Mouse (Mus musculus) stomach, embryonic 15.5 days (tissue): ENCODE measurements around the gene Ncbp2. TPM values are rescaled to one million over a fixed set of nuclear protein-coding genes. Genes with fewer than 3 reads are reported as not detected.

Source experiments
- ATAC-seq: fragments of 200-750 bp; cut with Nextera tagmentation; 2 replicates; pipeline ENCODE4 v1.8.0; 2017; ENCODE audit warnings: low read depth, moderate number of reproducible peaks, moderate TSS enrichment; ENCODE audit not compliant: insufficient read depth, low FRiP score
- H3K27ac ChIP-seq: fragments of 300-500 bp; sonication (generic); 2 replicates; pipeline ENCODE4 v1.5.1; 2015; ENCODE audit warnings: mild to moderate bottlenecking, inconsistent platforms
- H3K27me3 ChIP-seq: fragments of 300-500 bp; sonication (generic); replicated peaks from 2 replicates; pipeline ENCODE4 v1.6.1; 2015; ENCODE audit warnings: inconsistent platforms
- H3K36me3 ChIP-seq: fragments of 300-500 bp; sonication (generic); 2 replicates; pipeline ENCODE4 v1.6.1; 2015; ENCODE audit warnings: inconsistent platforms
- H3K4me1 ChIP-seq: fragments of 300-500 bp; sonication (generic); 2 replicates; pipeline ENCODE4 v1.6.1; 2015; ENCODE audit warnings: inconsistent platforms
- H3K4me2 ChIP-seq: fragments of 300-500 bp; sonication (generic); 2 replicates; pipeline ENCODE4 v1.6.1; 2015; ENCODE audit warnings: mild to moderate bottlenecking, inconsistent platforms
- H3K4me3 ChIP-seq: fragments of 300-500 bp; sonication (generic); replicated peaks from 2 replicates; pipeline ENCODE4 v1.5.1; 2015; ENCODE audit warnings: inconsistent platforms
- H3K9ac ChIP-seq: fragments of 300-500 bp; sonication (generic); 2 replicates; pipeline ENCODE4 v1.6.1; 2015; ENCODE audit warnings: inconsistent platforms
- H3K9me3 ChIP-seq: fragments of 300-500 bp; sonication (generic); 2 replicates; pipeline ENCODE4 v1.6.1; 2016; ENCODE audit warnings: inconsistent platforms
- WGBS: fragments of 180-500 bp; shearing (Covaris S2); methylation state at CpG from one replicate; pipeline ENCODE4 v1.1.7; 2015; 5-methylcytosine and 5-hydroxymethylcytosine counted together
- polyA plus RNA-seq: library from polyadenylated mRNA; unstranded; fragments of >200 nt; fragmentation: Nextera tagmentation; extraction: Ambion mirVana; gene quantifications from 2 replicates; pipeline ENCODE4 v1.2.1, GENCODE M21; 2015

Gene Ncbp2
- polyA plus RNA-seq, 1 experiment from 2014 or later, result 95.5 TPM

- no peak for ATAC-seq
- Histone ChIP-seq H3K36me3 (no peaks in the 10 kb centered on the region), H3K27me3 (no peaks in the 10 kb centered on the region), H3K9ac (no peak overlapping the region), H3K27ac (no peak overlapping the region), H3K9me3 (no peaks in the 10 kb centered on the region), H3K4me1 (no peaks in the 10 kb centered on the region), H3K4me2 (no peak overlapping the region), H3K4me3 (no peak overlapping the region)
- WGBS, result 75% methylated on average over 6 of the region's 6 CpGs
Observed at GRCm38 (mm10) chr16:31924368-31924767, 23.9 kb upstream of the Ncbp2 start.

GRCm38 (mm10) chr16:31926091-31926490 is 22.2 kb upstream of the Ncbp2 start:
- WGBS, result 62% methylated on average over 6 of the region's 6 CpGs
- H3K27ac ChIP-seq, result no peak overlapping the region; the same call in 1 of the 2 replicates
- no peak overlapping the region for H3K4me3 ChIP-seq
- H3K27me3 ChIP-seq, result no peaks in the 10 kb centered on the region
- H3K9me3 ChIP-seq, result no peaks in the 10 kb centered on the region
- H3K36me3 ChIP-seq, result no peaks in the 10 kb centered on the region
- no peak overlapping the region for H3K4me2 ChIP-seq
- no peak overlapping the region for H3K9ac ChIP-seq
- no peak for ATAC-seq
- no peaks in the 10 kb centered on the region for H3K4me1 ChIP-seq

DNA sequence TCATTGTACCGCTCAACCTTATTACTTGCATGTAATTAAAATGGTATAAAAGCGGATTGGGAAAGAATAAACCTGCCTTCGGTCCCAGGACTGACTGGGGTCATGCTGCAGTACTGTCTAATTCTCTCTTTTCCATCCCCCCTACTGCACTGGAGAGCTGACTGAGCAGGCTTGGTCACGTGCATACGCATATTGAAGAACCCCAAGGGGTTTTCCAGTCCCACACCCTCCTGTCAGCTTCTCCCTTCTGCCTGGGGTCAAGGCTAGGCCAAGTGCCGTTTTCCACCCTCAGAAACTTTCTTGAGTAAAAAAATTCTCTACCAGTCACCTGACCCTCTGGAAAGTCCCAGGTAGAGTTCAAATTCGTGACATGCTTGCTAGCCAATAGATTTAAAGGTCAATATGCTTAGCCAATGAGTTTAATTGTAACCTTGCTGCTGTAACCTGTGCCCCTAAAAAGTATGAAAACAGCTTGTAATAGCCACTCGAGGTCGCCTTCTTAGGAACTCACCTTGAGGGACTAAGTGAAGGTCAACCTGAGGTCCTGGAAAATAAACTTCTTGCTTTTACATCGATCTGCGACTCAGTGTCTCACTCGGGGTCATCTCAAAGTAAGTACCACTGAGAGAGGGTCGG is 21.6 kb upstream of the Ncbp2 start:
- Histone ChIP-seq H3K27me3 (no peaks in the 10 kb centered on the region), H3K4me2 (no peak overlapping the region), H3K4me1 (no peaks in the 10 kb centered on the region), H3K9me3 (no peaks in the 10 kb centered on the region), H3K36me3 (no peaks in the 10 kb centered on the region), H3K9ac (no peak overlapping the region), H3K27ac (no peak overlapping the region; the same call in 1 of the 2 replicates), H3K4me3 (no peak overlapping the region)
- WGBS, result 77% methylated on average over 13 of the region's 13 CpGs
- no peak for ATAC-seq

DNA sequence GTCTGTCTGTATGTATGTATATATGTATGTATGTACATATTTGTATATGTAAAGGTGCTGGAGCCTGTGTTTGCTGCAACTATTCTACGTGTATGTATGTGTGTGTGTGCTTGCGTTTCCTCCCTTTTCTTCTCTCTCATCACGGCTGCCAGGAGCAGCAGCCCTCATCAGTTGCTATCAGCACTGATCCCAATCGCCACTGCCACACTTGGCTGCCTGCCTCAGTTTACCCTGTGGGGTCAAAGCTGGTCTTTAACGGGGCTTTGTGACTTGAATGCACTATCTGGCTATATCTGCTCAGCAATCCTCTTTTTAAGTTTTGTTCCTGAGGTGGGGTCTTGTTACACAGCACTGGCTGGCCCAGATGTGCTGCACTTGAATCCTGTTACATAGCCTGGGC is 20.9 kb upstream of the Ncbp2 start:
- no peak for ATAC-seq
- Histone ChIP-seq H3K27ac (no peak overlapping the region), H3K4me3 (no peak overlapping the region), H3K4me1 (no peaks in the 10 kb centered on the region), H3K9me3 (no peaks in the 10 kb centered on the region), H3K36me3 (no peaks in the 10 kb centered on the region), H3K27me3 (no peaks in the 10 kb centered on the region), H3K9ac (no peak overlapping the region), H3K4me2 (no peak overlapping the region)
- WGBS, result 84% methylated on average over 5 of the region's 5 CpGs

- Histone ChIP-seq H3K4me3 (no peak overlapping the region), H3K27me3 (peaks cover 30% of the 10 kb centered on the region), H3K9ac (no peak overlapping the region), H3K36me3 (no peaks in the 10 kb centered on the region), H3K27ac (no peak overlapping the region), H3K4me2 (0 out of 2 replicates have a peak overlapping the region, but pooled peaks have one; percentile 16), H3K4me1 (peaks cover 20% of the 10 kb centered on the region), H3K9me3 (no peaks in the 10 kb centered on the region)
- WGBS, result 51% methylated on average over 17 of the region's 17 CpGs
- ATAC-seq, result no peak
Observed at GRCm38 (mm10) chr16:31931330-31931729, 17.0 kb upstream of the Ncbp2 start.

- no peak for ATAC-seq
- 63% methylated on average over 5 of the region's 5 CpGs for WGBS
- H3K4me1 ChIP-seq, result peaks cover 20% of the 10 kb centered on the region
- H3K4me3 ChIP-seq, result no peak overlapping the region
- no peaks in the 10 kb centered on the region for H3K9me3 ChIP-seq
- H3K9ac ChIP-seq, result no peak overlapping the region
- no peak overlapping the region; the same call in 1 of the 2 replicates for H3K27ac ChIP-seq
- no peaks in the 10 kb centered on the region for H3K36me3 ChIP-seq
- peaks cover 30% of the 10 kb centered on the region for H3K27me3 ChIP-seq
- no peak overlapping the region for H3K4me2 ChIP-seq
Observed at GRCm38 (mm10) chr16:31932255-31932654, 16.1 kb upstream of the Ncbp2 start.

DNA sequence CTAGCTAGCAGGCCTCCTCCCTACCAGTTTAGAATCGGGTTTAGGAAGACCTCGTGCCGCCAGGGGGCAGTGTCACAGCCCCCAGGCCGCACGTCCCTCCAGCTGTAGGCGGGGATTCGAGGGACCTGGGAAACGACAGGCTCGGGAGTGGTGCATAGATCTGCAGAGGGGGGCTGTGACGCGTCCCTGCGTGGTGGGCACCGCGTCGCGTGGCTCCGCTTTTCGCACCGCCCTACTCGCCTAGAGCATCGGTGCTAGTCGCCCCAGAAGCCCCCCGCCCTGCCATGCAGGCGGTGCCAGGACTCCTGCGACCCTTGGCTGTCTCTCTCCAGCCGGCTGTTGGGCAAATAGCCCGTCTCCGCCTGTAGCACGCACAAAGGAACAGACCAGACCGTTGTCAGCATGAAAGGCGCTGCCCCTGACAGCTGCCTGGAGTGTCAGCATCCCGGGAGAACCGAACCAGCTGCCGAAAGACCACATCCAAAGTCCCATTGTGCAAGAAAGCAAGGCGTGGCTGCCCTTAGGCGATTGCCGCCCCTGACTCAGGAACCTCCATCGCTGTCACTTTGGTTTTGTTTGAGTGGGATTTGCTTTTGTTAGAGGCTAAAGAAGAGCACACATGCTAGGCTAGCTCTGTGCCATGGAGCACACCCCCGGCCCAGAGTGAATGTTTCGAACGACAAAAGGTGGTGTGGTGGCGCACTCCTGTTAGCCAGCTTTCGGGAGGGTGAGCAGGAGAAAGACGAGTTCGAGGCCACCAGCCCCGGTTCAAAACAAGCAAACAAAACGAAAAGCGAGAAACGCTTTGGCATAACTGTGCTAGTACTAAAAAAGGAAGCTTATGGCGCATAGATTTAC is 15.2 kb upstream of the Ncbp2 start:
- ATAC-seq, result peak; percentile 84
- H3K4me2 ChIP-seq, result peak overlapping the region; percentile 92
- H3K4me3 ChIP-seq, result peak overlapping the region; percentile 48
- peaks cover 30% of the 10 kb centered on the region for H3K27me3 ChIP-seq
- no peaks in the 10 kb centered on the region for H3K9me3 ChIP-seq
- no peaks in the 10 kb centered on the region for H3K36me3 ChIP-seq
- 1% methylated on average over 50 of the region's 50 CpGs for WGBS
- H3K4me1 ChIP-seq, result peaks cover 20% of the 10 kb centered on the region
- H3K9ac ChIP-seq, result peak overlapping the region; percentile 4; the same call in 1 of the 2 replicates
- peak overlapping the region; percentile 3; the same call in 1 of the 2 replicates for H3K27ac ChIP-seq

DNA sequence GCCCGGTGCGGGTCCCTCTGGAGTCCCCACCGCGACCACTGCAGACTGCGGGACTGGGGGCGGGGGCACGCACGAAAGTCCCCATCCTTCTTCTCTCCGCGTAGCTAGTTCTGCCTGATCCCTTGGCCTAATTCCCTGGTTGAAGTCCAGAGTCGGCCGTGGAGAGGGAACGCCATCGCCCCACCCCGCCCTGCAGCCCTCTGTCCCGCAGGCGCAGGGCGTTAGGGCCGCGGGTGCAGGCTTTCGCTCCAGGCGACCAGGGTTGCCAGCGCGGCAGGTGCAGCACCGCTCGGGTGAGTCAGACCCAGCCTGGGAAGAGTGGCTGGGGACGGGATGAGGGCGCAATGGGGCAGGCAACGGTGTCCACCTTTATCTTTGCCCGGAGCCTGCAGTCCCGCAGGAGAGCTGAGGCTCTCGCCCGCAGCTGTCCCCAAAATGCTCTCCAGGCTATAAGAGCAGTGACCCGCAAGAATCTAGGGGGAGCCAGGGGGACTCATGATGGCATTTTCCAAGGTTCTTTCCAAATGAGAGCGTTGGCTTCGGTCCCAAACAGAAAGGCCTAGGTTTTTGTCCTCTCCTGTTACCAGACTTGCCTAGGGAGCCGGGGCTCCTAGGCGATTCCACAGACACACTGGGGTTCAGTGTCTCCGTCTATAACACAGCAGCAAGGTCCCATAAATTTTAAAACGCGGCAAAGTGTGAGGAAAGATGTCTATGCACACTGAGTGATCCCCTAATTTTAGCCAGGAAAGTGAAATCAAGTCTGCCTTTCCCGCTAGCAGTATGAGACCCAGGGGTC is 14.4 kb upstream of the Ncbp2 start, which contains the start of gene Pigz:
Gene Pigz (plus strand): TSS at position 101 of the 799 bp plus-strand sequence.
- peaks cover 30% of the 10 kb centered on the region for H3K27me3 ChIP-seq
- ATAC-seq, result no peak
- WGBS, result 11% methylated on average over 42 of the region's 42 CpGs
- peaks cover 20% of the 10 kb centered on the region for H3K4me1 ChIP-seq
- peak within 1 kb of the TSS; percentile 92 for H3K4me2 ChIP-seq
- peak within 1 kb of the TSS; percentile 48 for H3K4me3 ChIP-seq
- no peaks in the 10 kb centered on the region for H3K9me3 ChIP-seq
- H3K27ac ChIP-seq, result peak within 1 kb of the TSS; percentile 3; the same call in 1 of the 2 replicates
- no peaks in the 10 kb centered on the region for H3K36me3 ChIP-seq
- peak within 1 kb of the TSS; percentile 19; the same call in 1 of the 2 replicates for H3K9ac ChIP-seq

DNA sequence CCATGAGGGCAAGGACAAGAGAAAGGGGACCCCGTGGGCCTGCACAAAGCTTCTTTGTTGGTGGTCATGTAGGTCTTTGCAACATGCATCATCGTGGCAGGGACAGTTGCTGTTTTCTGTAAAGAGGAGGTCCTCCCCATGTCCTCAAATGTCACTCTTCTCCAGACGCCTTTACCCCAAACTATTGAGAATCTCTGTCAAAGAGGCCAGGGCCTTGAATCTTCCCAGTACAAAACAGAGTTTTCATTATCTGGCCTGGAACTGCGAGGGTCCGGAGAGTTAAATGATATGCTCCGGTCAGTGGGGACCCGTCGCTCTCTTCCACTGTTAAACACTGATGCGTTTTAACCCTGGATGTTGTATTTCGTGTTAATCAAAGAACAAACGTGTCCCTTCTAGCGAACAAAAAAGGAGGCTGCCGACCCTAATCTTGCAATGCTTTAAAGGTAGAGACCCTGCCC is 13.7 kb upstream of the Ncbp2 start:
- H3K36me3 ChIP-seq, result no peaks in the 10 kb centered on the region
- peak overlapping the region; percentile 24; the same call in 1 of the 2 replicates for H3K4me3 ChIP-seq
- H3K4me2 ChIP-seq, result peak overlapping the region; percentile 92
- peaks cover 30% of the 10 kb centered on the region for H3K27me3 ChIP-seq
- no peak overlapping the region for H3K27ac ChIP-seq
- WGBS, result 30% methylated on average over 13 of the region's 13 CpGs
- no peak overlapping the region for H3K9ac ChIP-seq
- peaks cover 20% of the 10 kb centered on the region for H3K4me1 ChIP-seq
- H3K9me3 ChIP-seq, result no peaks in the 10 kb centered on the region
- ATAC-seq, result no peak

- Histone ChIP-seq H3K36me3 (no peaks in the 10 kb centered on the region), H3K4me3 (peak overlapping the region; percentile 24), H3K27me3 (peaks cover 30% of the 10 kb centered on the region), H3K4me2 (peak overlapping the region; percentile 92), H3K9me3 (no peaks in the 10 kb centered on the region), H3K9ac (no peak overlapping the region), H3K4me1 (peaks cover 20% of the 10 kb centered on the region), H3K27ac (no peak overlapping the region)
- ATAC-seq, result no peak
- WGBS, result 6% methylated on average over 36 of the region's 36 CpGs
Observed at GRCm38 (mm10) chr16:31935091-31935979, 13.0 kb upstream of the Ncbp2 start.

- H3K4me3 ChIP-seq, result no peak overlapping the region
- H3K9me3 ChIP-seq, result no peaks in the 10 kb centered on the region
- no peak overlapping the region for H3K4me2 ChIP-seq
- no peaks in the 10 kb centered on the region for H3K36me3 ChIP-seq
- H3K27me3 ChIP-seq, result peaks cover 30% of the 10 kb centered on the region
- no peak for ATAC-seq
- no peak overlapping the region for H3K27ac ChIP-seq
- peaks cover 20% of the 10 kb centered on the region for H3K4me1 ChIP-seq
- 86% methylated on average over 4 of the region's 4 CpGs for WGBS
- H3K9ac ChIP-seq, result no peak overlapping the region
Observed at GRCm38 (mm10) chr16:31936568-31936967, 11.7 kb upstream of the Ncbp2 start.
